Mouse (Mus musculus) CH12.LX (cell line): Measurements from ENCODE around the gene Asic2.

Experiments
- CTCF ChIP-seq, 2 experiments: IDR thresholded peaks in 1 of 2; conservative IDR thresholded peaks in 1 of 2; 2 replicates each; pipeline ENCODE4 v1.5.1; 2011 to 2012; ENCODE audit warnings: low read depth in 2 of 2, low read length in 2 of 2, improper control_type of control experiment in 1 of 2, inconsistent platforms in 1 of 2, mild to moderate bottlenecking in 1 of 2, moderate library complexity in 1 of 2
- E2F4 ChIP-seq: IDR thresholded peaks from 2 replicates; pipeline ENCODE4 v1.6.1; 2011; ENCODE audit warnings: low read depth, low read length, improper control_type of control experiment; ENCODE audit not compliant: insufficient replicate concordance
- EP300 ChIP-seq: IDR thresholded peaks from 2 replicates; pipeline ENCODE4 v1.6.1; 2011; ENCODE audit warnings: low read length, improper control_type of control experiment
- GABPA ChIP-seq: IDR thresholded peaks from 2 replicates; pipeline ENCODE4 v1.6.1; 2012; ENCODE audit warnings: low read depth, low read length, improper control_type of control experiment, inconsistent platforms; ENCODE audit not compliant: insufficient replicate concordance
- HCFC1 ChIP-seq: IDR thresholded peaks from 2 replicates; pipeline ENCODE4 v1.6.1; 2012; ENCODE audit warnings: low read depth, mild to moderate bottlenecking, inconsistent platforms, low read length, improper control_type of control experiment
- NELFE ChIP-seq: IDR thresholded peaks from 2 replicates; pipeline ENCODE4 v1.6.1; 2011; ENCODE audit warnings: low read depth, low read length, improper control_type of control experiment
- POLR2A ChIP-seq: IDR thresholded peaks from 2 replicates; pipeline ENCODE4 v1.6.1; 2011; ENCODE audit warnings: low read depth, mild to moderate bottlenecking, improper control_type of control experiment, low read length
- POLR2AphosphoS2 ChIP-seq: IDR thresholded peaks from 2 replicates; pipeline ENCODE4 v1.6.1; 2011; ENCODE audit warnings: low read depth, low read length, improper control_type of control experiment
- RCOR1 ChIP-seq: conservative IDR thresholded peaks from 2 replicates; pipeline ENCODE4 v1.6.1; 2012; ENCODE audit warnings: low read depth, mild to moderate bottlenecking, inconsistent platforms, low read length, improper control_type of control experiment
- SIN3A ChIP-seq: IDR thresholded peaks from 2 replicates; pipeline ENCODE4 v1.6.1; 2012; ENCODE audit warnings: low read length, improper control_type of control experiment, inconsistent platforms
- TCF12 ChIP-seq: IDR thresholded peaks from 2 replicates; pipeline ENCODE4 v1.6.1; 2014; ENCODE audit warnings: low read depth, mild to moderate bottlenecking, inconsistent platforms, low read length, improper control_type of control experiment
- USF1 ChIP-seq: IDR thresholded peaks from 2 replicates; pipeline ENCODE4 v1.6.1; 2014; ENCODE audit warnings: low read depth, mild to moderate bottlenecking, inconsistent platforms, low read length, improper control_type of control experiment
- USF2 ChIP-seq: conservative IDR thresholded peaks from 2 replicates; pipeline ENCODE4 v1.6.1; 2011; ENCODE audit warnings: low read depth, low read length, improper control_type of control experiment
- ZNF384 ChIP-seq: IDR thresholded peaks from 2 replicates; pipeline ENCODE4 v1.6.1; 2012; ENCODE audit warnings: low read depth, low read length, improper control_type of control experiment, inconsistent platforms

DNA sequence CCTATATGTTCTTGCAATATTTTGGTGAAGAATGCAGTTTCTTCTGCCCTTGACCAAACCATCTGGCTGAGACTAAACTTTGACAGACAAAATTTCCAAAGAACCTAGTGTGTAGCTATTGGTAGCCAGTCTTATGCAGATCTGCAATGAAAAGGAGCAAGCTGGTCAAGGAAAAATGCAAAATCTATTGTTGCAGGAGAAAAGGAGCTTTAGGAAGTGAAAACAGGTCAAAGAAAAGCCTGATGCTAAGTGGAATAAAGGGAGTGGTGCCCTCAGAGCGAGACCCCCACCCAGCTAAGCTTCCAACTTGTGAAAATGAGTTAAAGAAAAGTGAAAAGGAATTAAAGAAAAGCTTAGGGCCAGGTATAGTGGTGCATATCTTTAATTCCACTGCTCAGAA is 135.9 kb downstream of the Asic2 start:
- TF ChIP-seq POLR2A (no peak), POLR2AphosphoS2 (no peak), NELFE (no peak), USF1 (no peak), ZNF384 (no peak), EP300 (no peak), SIN3A (no peak), CTCF (conservative IDR thresholded peaks at IDR 0.05 in 1 of 2, IDR thresholded peaks at IDR 0.05 in 1 of 2; ENCODE audit: low read depth in 2 of 2, low read length in 2 of 2) (no peak), E2F4 (no peak), GABPA (no peak), RCOR1 (no peak), HCFC1 (no peak), USF2 (no peak), TCF12 (no peak)
